Mouse (Mus musculus) gastrocnemius, postnatal 14 days (tissue): ENCODE measurements around the gene Srsf7. TPM values are rescaled to one million over a fixed set of nuclear protein-coding genes. Genes with fewer than 3 reads are reported as not detected.

Source experiments
- DNase-seq: peaks from one replicate; pipeline ENCODE4 v3.0.0; 2021; ENCODE audit warnings: mixed read lengths
- intact Hi-C: fragments of 180-260 bp; cut with DNase I; formaldehyde crosslinking; loops from one replicate; pipeline ENCODE4 v1.15.1; 2025; ENCODE audit warnings: low total_unique reads
- total RNA-seq, 2 experiments: library from RNA; stranded (reverse); gene quantifications; 2 replicates each; pipeline ENCODE4 v1.2.3; 2021

Gene Srsf7
- total RNA-seq, 2 experiments from 2014 or later, result 25.3 to 34.0 TPM

DNA sequence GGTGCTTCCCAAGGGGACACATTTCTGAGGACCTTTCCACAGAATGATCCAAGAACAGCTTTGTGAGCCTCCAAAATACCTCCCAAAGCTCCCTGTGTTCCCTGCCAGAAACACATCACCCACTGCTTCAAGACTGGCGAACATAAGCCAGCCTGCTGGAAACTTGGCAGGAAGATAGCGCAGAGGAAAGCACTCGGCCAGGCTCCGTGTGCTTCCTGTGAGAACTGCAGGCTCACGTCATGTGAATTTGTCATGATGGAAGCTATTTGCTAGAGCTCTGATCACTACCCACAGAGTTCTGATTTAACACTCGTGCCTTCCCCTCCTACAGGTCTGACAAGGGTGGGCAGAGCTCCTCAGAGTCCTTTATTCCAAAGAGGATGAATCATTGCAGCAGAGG is 41.4 kb downstream of the Srsf7 start:
- DNase-seq, result peak; percentile 42
- intact Hi-C loops, result no loop called here

DNA sequence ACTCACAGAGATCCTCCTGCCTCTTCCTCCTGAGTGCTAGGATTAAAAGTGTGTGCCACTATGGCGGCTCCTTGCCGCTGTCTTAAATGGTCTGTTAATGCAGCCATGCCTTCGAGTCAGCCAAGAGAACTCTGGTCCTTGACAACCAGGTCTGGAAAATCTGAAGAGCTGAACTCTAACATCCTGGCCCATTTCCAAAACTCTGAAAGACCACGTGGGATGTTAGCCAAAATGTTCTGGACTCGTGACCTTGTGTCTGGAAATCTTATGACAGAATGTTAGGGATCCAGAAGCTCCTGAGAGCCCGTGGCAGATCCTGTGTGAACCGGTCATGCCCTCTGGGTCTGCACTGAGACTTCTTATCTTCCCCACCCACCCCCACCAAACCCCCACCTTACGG is 43.1 kb downstream of the Srsf7 start:
- no peak for DNase-seq
- intact Hi-C loops, result no loop called here

DNA sequence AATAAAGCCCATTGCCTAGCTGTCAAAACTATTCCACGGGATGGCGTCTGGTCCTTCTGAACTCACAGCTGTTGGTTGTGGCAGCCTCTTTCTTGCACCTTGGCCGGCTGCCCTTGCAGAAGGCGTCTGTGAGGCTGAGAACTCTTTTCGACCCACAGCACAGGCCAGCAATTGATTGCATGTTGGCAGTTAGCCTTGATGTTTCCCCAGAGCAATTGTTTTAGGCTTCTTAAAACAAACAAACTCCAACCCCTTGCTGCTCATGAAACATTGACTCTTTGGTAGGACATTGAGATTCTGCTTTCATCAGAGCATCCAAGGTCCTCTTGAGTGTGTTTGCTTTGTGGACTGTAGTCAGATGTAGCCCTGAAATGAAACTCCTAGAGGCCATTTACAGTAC is 46.7 kb downstream of the Srsf7 start:
- intact Hi-C loops, result no loop called here
- DNase-seq, result peak; percentile 86

DNA sequence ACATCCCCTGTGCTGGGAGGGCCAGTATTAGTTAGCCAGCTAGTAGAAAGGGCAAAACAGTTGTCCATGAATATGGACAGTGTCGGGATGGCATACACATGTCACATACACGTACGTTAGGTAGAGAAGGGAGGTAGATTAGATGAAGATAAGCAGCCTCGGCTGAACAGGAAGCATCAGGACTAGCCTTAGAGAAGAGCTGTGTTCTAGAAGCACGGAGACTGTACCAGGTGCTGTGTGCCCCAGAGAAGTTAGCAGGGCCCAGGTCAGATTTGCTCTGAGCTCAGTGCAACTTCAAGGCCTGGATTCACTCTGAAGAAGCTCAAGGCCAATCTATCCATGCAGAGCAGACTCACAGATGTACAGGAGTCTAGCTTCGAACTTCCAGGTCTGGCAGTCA is 49.6 kb downstream of the Srsf7 start:
- DNase-seq, result no peak
- intact Hi-C loops, result no loop called here

DNA sequence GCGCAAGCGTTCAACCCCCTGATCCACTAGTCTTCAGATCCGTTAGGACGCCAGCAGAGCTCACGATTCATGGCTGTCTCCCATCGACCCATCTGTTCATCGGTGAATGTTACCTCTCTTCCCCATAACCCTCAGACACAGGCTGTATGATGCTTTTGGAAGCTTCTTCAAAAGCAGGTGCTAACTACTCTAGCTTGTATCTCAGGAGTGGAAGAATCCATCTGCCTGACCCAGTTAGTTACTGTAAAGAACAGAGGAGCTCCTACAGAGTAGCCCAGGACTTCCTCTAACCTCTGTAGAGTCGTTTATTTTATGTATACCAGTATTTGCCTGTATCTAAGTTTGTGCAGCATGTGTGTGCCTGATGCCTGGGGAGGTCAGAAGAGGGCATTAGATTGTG is 50.2 kb downstream of the Srsf7 start:
- no peak for DNase-seq
- intact Hi-C loops, result no loop called here

DNA sequence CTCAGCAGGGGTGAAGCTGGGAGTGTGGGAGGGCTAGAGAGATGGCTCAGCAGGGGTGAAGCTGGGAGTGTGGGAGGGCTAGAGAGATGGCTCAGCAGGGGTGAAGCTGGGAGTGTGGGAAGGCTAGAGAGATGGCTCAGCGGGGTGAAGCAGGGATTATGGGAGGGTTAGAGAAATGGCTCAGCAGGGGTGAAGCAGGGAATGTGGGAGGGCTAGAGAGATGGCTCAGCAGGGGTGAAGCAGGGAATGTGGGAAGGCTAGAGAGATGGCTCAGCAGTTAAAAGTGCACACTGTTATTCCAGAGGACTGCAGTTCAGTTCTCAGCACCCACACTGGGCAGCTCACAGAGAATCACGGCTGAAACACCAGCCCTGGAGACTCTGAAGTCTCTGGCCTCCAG is 53.5 kb downstream of the Srsf7 start:
- intact Hi-C loops, result no loop called here
- DNase-seq, result no peak

DNA sequence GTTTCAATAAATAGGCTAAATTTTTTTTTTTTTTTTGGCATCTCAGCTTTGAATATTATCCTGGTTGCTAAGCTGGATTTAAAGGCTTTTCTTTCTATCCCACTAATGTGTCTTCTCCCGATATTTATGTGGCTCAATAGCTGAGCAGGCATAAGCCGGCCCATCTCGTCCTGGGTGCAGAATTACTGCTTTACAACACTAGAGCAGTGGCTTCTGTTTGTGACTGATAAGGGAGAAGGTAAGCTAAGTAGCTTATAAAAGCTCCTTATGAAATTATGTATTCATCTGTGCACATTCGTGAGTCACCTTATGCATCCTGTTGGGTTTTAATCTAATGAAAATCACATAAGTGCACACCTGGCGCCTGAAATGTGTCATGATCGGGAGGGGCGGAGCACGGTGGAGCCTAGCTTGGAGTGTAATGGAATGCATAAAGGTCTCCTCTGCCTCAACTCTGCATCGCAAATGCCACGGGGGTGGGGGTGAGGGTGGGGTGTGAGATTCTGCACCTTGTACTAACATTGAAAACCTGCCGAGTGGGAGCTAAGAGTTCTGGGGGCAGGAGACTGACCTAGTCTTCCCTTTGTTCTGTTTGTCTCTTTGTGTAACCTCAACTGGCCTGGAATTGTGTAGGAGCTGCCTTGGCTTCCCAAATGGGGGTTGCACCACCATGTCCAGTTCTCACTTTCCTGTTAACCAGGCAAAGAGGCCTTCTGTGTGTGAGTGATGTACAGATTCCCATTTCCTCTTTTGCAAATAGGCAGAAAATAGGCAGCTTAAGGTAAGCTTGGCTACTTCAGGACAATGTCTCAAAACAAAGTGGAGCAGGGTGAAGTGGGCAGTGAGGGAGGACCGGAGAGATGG is 54.1 kb downstream of the Srsf7 start:
- intact Hi-C loops, result no loop called here

DNA sequence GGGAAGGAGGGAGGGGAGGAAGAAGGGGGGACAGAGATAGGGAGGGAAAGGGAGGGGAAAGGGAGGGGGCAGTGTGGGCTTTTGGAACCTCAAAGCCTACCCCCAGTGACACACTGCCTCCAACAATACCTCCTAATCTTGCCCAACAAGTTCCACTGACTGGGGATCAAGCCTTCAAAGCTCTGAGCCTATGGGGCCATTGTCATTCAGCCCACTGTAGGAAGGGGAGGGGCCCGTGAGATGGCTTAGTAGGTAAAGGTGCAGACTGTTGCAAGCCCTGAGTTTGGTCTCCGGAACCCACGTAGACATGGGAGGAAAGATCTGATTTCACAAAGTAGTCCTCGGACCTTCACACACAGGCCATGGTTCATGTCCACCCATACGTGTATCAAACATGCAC is 55.8 kb downstream of the Srsf7 start:
- no peak for DNase-seq
- intact Hi-C loops, result no loop called here

More for the DNA sequence above, 54.1 kb downstream of the Srsf7 start:
- no peak for DNase-seq

Other genes starting within 250 kb of the Srsf7 start
- 10 to 100 TPM; 16.7 to 17.8 TPM for gene Hnrnpll, start 145.0 kb downstream of the Srsf7 start, total RNA-seq
- gene Galm, start 79.8 kb downstream of the Srsf7 start, total RNA-seq, result 1 to 10 TPM; 1.7 to 2.4 TPM
- under 1 TPM in 1 of 2 experiments, not detected in 1; 0.16 TPM for gene Ttc39d, start 153 bp upstream of the Srsf7 start, total RNA-seq
- gene Gemin6, start 17.1 kb upstream of the Srsf7 start, total RNA-seq, result 1 to 10 TPM; 5.3 to 5.5 TPM
- 1 to 10 TPM; 4.9 to 6.1 TPM for gene Morn2, start 82.9 kb upstream of the Srsf7 start, total RNA-seq
- gene Dhx57, start 83.2 kb upstream of the Srsf7 start, total RNA-seq, result 1 to 10 TPM; 6.4 to 6.7 TPM
- under 1 TPM in 1 of 2 experiments, not detected in 1; 0.64 TPM for gene Arhgef33, start 100.1 kb upstream of the Srsf7 start, total RNA-seq
- gene Gm10190, start 166.2 kb upstream of the Srsf7 start, total RNA-seq, result not detected